Mouse (Mus musculus) lung, embryonic 16.5 days (tissue): ENCODE results near the gene Ccdc157. TPM values are rescaled to one million over a fixed set of nuclear protein-coding genes. Genes with fewer than 3 reads are reported as not detected.

Experiments used
- ATAC-seq: fragments of 200-750 bp; cut with Nextera tagmentation; 2 replicates; pipeline ENCODE4 v1.8.0; 2017; ENCODE audit warnings: low read depth, mild to moderate bottlenecking, moderate library complexity
- H3K27ac ChIP-seq: fragments of 300-500 bp; sonication (generic); 2 replicates; pipeline ENCODE4 v1.5.1; 2014; ENCODE audit warnings: mild to moderate bottlenecking, control low read depth, low read length
- H3K27me3 ChIP-seq: fragments of 300-500 bp; sonication (generic); 2 replicates; pipeline ENCODE4 v1.6.1; 2014; ENCODE audit warnings: low read depth, low read length, mixed read lengths; ENCODE audit not compliant: control insufficient read depth, insufficient read depth
- H3K36me3 ChIP-seq: fragments of 300-500 bp; sonication (generic); 2 replicates; pipeline ENCODE4 v1.6.1; 2014; ENCODE audit warnings: low read length; ENCODE audit not compliant: control insufficient read depth, insufficient read depth
- H3K4me1 ChIP-seq: fragments of 300-500 bp; sonication (generic); replicated peaks from 2 replicates; pipeline ENCODE4 v1.6.1; 2014; ENCODE audit warnings: low read length, mixed read lengths; ENCODE audit not compliant: control insufficient read depth, insufficient read depth
- H3K4me2 ChIP-seq: fragments of 300-500 bp; sonication (generic); 2 replicates; pipeline ENCODE4 v1.6.1; 2014; ENCODE audit warnings: low read depth, low read length, control low read depth
- H3K4me3 ChIP-seq: fragments of 300-500 bp; sonication (generic); 2 replicates; pipeline ENCODE4 v1.5.1; 2014; ENCODE audit warnings: mild to moderate bottlenecking, low read length, control low read depth
- H3K9ac ChIP-seq: fragments of 300-500 bp; sonication (generic); 2 replicates; pipeline ENCODE4 v1.6.1; 2014; ENCODE audit warnings: low read length, control low read depth
- H3K9me3 ChIP-seq: fragments of 300-500 bp; sonication (generic); 2 replicates; pipeline ENCODE4 v1.6.1; 2016; ENCODE audit warnings: low read length; ENCODE audit not compliant: control insufficient read depth
- WGBS: fragments of 180-500 bp; shearing (Covaris S2); extraction: QIAGEN DNeasy Blood & Tissue Kit; methylation state at CpG from one replicate; pipeline ENCODE4 v1.1.7; 2014; 5-methylcytosine and 5-hydroxymethylcytosine counted together
- polyA plus RNA-seq: library from polyadenylated mRNA; unstranded; fragments of >200 nt; fragmentation: Nextera tagmentation; extraction: Ambion mirVana; gene quantifications from 2 replicates; pipeline ENCODE4 v1.2.1, GENCODE M21; 2015

Gene Ccdc157
- polyA plus RNA-seq, 1 experiment from 2014 or later = 9.2 TPM

DNA sequence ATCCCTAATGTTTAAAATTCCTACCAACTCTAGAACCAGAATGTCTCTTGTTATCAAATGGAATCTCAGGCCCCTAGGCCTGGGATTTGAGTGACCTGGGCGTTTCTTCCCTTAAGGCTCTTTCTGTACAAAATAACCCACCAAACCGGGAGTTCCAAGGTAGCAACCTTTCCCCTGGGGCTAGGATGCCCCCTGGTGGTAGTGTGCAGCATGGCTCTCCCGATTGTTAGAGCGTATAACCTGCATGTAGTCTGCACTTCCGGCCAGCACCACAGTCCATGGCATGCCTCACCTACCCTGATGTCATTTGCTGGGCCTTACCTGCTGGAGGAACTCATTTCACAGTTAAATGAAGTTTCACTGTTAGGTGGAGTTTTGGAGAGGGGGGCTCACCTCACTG is 36.2 kb downstream of the Ccdc157 start:
- Histone ChIP-seq H3K4me2 (no peak overlapping the region), H3K4me3 (no peak overlapping the region), H3K36me3 (no peaks in the 10 kb centered on the region), H3K9ac (no peak overlapping the region), H3K27me3 (no peaks in the 10 kb centered on the region), H3K27ac (no peak overlapping the region), H3K4me1 (peaks cover 2% of the 10 kb centered on the region), H3K9me3 (peaks cover 10% of the 10 kb centered on the region; the same call in 1 of the 2 replicates)
- 56% methylated on average over 5 of the region's 5 CpGs for WGBS
- ATAC-seq = no peak

- no peak within 1 kb of the TSS for H3K27ac ChIP-seq
- ATAC-seq = no peak
- no peaks in the 10 kb centered on the region for H3K36me3 ChIP-seq
- 66% methylated on average over 10 of the region's 10 CpGs for WGBS
- H3K27me3 ChIP-seq = no peaks in the 10 kb centered on the region
- no peak within 1 kb of the TSS for H3K4me3 ChIP-seq
- H3K4me1 ChIP-seq = peaks cover 8% of the 10 kb centered on the region
- peaks cover 10% of the 10 kb centered on the region; the same call in 1 of the 2 replicates for H3K9me3 ChIP-seq
- no peak within 1 kb of the TSS for H3K9ac ChIP-seq
- H3K4me2 ChIP-seq = no peak within 1 kb of the TSS
These were observed 37.1 kb downstream of the Ccdc157 start, which contains the start of gene Sec14l2 for GRCm38 (mm10) chr11:4122742-4123579. TSS of gene Sec14l2 (minus strand) at chr11:4123415.

- no peak overlapping the region for H3K4me2 ChIP-seq
- H3K4me3 ChIP-seq = no peak overlapping the region
- H3K4me1 ChIP-seq = peaks cover 14% of the 10 kb centered on the region
- no peak for ATAC-seq
- peaks cover 10% of the 10 kb centered on the region; the same call in 1 of the 2 replicates for H3K9me3 ChIP-seq
- no peaks in the 10 kb centered on the region for H3K36me3 ChIP-seq
- no peaks in the 10 kb centered on the region for H3K27me3 ChIP-seq
- no peak overlapping the region for H3K27ac ChIP-seq
- no peak overlapping the region for H3K9ac ChIP-seq
- WGBS = 44% methylated on average over 5 of the region's 5 CpGs
These were observed 37.9 kb downstream of the Ccdc157 start for GRCm38 (mm10) chr11:4122226-4122625.

DNA sequence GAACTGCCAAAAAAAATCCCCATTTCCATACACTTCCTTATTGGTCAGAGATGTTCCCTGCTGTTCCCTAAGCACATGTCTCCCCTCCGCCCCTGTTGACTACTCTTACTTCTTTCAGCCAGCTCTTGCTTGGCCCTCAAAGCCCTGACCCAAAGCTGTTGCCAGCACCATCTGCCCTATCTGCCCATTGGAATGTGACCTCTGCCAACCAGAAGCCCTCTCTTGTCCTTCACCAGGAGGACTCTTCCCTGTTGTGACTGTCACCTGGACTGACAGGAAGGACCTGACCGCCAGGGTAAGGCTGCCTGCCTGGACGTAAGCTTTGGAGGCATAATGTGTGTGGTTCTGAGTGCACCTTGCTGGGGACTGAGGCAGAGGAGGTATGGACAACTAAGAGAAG is 38.4 kb downstream of the Ccdc157 start:
- Histone ChIP-seq H3K4me3 (no peak overlapping the region), H3K9ac (no peak overlapping the region), H3K9me3 (peaks cover 10% of the 10 kb centered on the region; the same call in 1 of the 2 replicates), H3K27ac (no peak overlapping the region), H3K36me3 (no peaks in the 10 kb centered on the region), H3K4me2 (no peak overlapping the region), H3K4me1 (peaks cover 14% of the 10 kb centered on the region), H3K27me3 (no peaks in the 10 kb centered on the region)
- WGBS = 69% methylated on average over 3 of the region's 3 CpGs
- no peak for ATAC-seq

- no peaks in the 10 kb centered on the region for H3K9me3 ChIP-seq
- 38% methylated on average over 5 of the region's 5 CpGs for WGBS
- H3K27me3 ChIP-seq = no peaks in the 10 kb centered on the region
- no peak overlapping the region for H3K9ac ChIP-seq
- ATAC-seq = 0 out of 2 replicates have a peak, but pooled peaks have one; percentile 21
- peaks cover 14% of the 10 kb centered on the region for H3K4me1 ChIP-seq
- H3K4me3 ChIP-seq = no peak overlapping the region
- H3K4me2 ChIP-seq = no peak overlapping the region
- H3K36me3 ChIP-seq = no peaks in the 10 kb centered on the region
- H3K27ac ChIP-seq = no peak overlapping the region
These were observed 40.5 kb downstream of the Ccdc157 start for GRCm38 (mm10) chr11:4119635-4120034.

DNA sequence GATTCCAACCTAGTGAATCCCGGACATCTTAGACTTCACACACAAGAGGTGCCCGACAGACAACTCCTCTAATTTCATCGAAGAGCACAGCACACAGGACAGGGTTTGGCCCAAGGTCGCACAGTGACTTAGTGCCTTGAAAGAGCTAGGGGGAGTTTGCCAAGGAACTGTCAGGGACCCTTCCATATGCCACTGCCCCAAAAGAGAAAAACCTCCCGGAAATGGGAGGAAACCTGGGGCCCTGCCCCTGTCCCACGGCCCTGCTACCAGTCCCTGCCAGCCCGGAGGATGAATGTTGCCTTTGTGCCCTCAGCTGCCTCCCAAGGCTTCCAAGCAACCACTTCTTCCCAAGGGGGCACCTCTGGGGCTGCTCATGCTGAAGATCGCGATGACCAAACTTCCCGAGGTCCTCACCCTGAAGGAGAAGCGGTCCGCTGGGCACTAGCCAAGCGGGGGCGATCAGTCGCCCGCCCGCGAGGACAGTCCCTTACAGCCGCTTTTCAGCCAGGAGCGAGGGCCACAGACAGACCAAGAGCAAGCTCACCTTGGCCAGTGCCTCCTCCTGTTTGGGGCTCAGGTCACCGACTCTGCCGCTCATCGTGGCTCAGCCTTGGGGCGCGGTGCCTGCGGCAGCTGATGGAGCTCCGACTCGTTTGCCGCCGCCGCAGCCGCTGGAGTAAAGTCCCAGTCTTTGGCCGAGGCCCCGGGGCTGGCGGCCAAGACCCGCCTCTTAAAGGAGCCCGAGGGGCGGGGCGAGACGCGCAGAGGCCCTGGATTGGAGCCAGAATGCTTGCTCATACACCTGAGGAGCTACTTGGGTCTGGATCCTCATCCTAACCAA is 41.8 kb downstream of the Ccdc157 start:
- Histone ChIP-seq H3K27ac (no peak overlapping the region), H3K36me3 (no peaks in the 10 kb centered on the region), H3K27me3 (no peaks in the 10 kb centered on the region), H3K4me2 (peak overlapping the region; percentile 88), H3K9ac (peak overlapping the region; percentile 69), H3K9me3 (no peaks in the 10 kb centered on the region), H3K4me1 (peaks cover 14% of the 10 kb centered on the region), H3K4me3 (peak overlapping the region; percentile 59)
- WGBS = 1% methylated on average over 41 of the region's 41 CpGs
- ATAC-seq = peak; percentile 70

DNA sequence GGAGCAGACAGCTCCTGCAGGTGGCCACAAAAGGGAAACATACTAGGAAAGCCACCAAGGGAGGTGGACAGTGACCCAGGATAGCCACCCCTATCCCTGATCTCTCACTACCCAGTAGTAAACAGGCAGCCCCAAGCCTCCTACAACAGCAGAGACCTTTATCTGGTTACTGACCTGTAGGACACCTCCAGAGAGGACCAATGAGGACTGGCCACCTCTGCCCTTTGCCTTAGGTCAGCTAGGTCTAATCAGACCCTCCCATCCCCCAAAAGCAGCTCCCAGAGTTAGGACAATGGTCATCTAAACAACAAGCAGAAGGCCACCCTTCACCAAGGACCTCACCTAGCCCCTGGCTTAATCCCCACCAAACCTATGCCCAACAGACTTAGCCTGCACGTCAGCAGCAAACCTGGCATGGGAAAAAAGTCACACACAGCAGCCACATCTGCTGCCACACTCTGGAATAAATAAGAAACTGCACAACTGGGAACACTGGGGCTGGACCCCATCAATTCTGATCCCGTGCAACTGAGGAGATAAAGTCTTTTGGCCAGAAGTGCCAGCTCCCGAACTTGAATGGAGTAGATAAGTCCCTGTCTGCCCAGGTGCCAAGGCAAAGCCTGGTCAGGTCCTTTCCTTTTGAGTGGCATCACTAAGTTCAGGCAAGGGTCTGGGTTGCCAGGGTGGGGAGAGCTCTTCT is 42.6 kb downstream of the Ccdc157 start:
- H3K4me2 ChIP-seq = peak overlapping the region; percentile 88
- H3K27me3 ChIP-seq = no peaks in the 10 kb centered on the region
- WGBS = 12% methylated on average over 3 of the region's 3 CpGs
- H3K9me3 ChIP-seq = no peaks in the 10 kb centered on the region
- no peaks in the 10 kb centered on the region for H3K36me3 ChIP-seq
- H3K27ac ChIP-seq = no peak overlapping the region
- peak overlapping the region; percentile 59 for H3K4me3 ChIP-seq
- peaks cover 14% of the 10 kb centered on the region for H3K4me1 ChIP-seq
- no peak for ATAC-seq
- peak overlapping the region; percentile 69; the same call in 1 of the 2 replicates for H3K9ac ChIP-seq

DNA sequence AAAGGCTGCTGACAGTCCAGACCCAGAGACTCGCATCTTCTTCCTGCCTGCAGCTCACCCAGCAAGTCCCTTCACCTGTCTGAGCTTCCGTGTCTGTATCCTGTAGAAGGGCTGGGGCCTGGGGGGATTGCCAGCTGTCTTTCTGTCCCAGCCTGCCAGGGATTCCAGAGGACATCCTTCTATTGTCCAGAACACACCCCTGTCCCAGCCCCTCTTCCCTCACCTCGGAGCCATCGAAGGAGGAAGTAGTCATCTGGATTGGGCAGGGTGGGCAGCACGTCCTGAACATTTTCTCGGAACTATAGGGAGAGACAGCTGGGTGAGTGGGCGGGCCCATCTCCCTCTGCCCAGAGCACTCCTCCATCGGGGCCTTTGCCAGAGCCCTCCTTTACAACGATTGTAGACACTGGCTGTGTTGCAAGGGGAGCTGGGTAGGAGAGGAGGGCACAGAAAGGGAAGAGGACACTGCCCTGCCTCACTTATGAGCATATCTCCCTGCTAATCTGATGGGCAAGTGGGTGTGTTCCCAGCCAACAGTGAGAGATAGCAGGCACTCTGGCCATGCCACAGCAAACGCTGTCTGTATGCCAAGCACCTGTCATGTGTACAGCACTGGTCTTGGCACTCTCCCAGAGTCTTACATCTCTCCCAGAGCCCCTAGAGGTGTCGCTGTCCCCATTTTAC is 43.5 kb downstream of the Ccdc157 start:
- no peak overlapping the region for H3K4me2 ChIP-seq
- H3K4me1 ChIP-seq = peaks cover 14% of the 10 kb centered on the region
- H3K27me3 ChIP-seq = no peaks in the 10 kb centered on the region
- no peak overlapping the region for H3K9ac ChIP-seq
- no peaks in the 10 kb centered on the region for H3K9me3 ChIP-seq
- H3K36me3 ChIP-seq = no peaks in the 10 kb centered on the region
- WGBS = 47% methylated on average over 11 of the region's 11 CpGs
- H3K4me3 ChIP-seq = no peak overlapping the region
- ATAC-seq = no peak
- no peak overlapping the region for H3K27ac ChIP-seq
